23 mouse cellular contexts compared by ENCODE assay signal in the genomic region with DNA sequence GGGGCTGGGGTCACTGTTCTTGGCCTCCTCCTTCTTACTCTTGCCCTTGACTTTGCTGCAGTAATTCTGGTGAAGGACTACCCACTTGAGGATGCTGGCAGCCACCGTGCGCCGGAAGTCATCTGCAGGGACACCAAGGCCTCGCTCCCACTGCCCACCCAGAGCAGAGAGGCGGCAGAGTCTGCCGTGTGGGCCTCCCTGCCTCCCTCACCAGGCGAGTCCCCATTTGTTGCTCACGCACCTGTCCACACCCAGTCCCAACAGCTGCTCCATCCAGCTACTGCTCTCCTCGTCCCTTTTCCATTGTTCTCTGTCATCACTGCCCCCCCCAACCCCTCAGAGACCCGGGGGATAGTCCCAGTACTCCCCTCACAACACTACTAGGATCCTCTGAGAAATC. TPM values are rescaled to one million over a fixed set of nuclear protein-coding genes. Genes with fewer than 3 reads are reported as not detected.
"Had no signal": no experiment of that assay in that cellular context is flagged by ENCODE, and none has a peak within 500 bp of the region (broad histone marks: within the 10 kb centered on the region; RNA-seq: fewer than 3 reads in every experiment).

No protein-coding gene starts in this region.

- H3K27ac ChIP-seq: neural tube, embryonic 13.5 days; neural tube, embryonic 15.5 days; stomach, embryonic 15.5 days; stomach, postnatal 0 days had no signal

- H3K4me3 ChIP-seq: neural tube, embryonic 13.5 days; neural tube, embryonic 15.5 days; stomach, embryonic 15.5 days had no signal

- H3K4me1 ChIP-seq: neural tube, embryonic 13.5 days; neural tube, embryonic 15.5 days; stomach, embryonic 15.5 days had no signal

- H3K9ac ChIP-seq: neural tube, embryonic 13.5 days; neural tube, embryonic 15.5 days; stomach, embryonic 15.5 days had no signal

- H3K9me3 ChIP-seq: neural tube, embryonic 13.5 days; neural tube, embryonic 15.5 days; stomach, embryonic 15.5 days had no signal

- H3K27me3 ChIP-seq: neural tube, embryonic 13.5 days; neural tube, embryonic 15.5 days; stomach, embryonic 15.5 days had no signal

- H3K36me3 ChIP-seq: neural tube, embryonic 13.5 days; neural tube, embryonic 15.5 days; stomach, embryonic 15.5 days had no signal

- H3K4me2 ChIP-seq: neural tube, embryonic 13.5 days; neural tube, embryonic 15.5 days; stomach, embryonic 15.5 days had no signal

- DNase-seq: retina, postnatal 1 day; right cerebral cortex, adult 18-20 months; right cerebral cortex, postnatal 14 days; right cerebral cortex, postnatal 25 days; right cerebral cortex, postnatal 4 days; spleen, adult 18-20 months; thymus, adult 18-20 months; thymus, adult 2 months; thymus, postnatal 14 days; thymus, postnatal 25 days; thymus, postnatal 36 days; thymus, postnatal 4 days had no signal

RNA-seq across cellular contexts. Expression of gene Ttll8, which starts 21.6 kb away (rescaled TPM):
- polyA plus RNA-seq: neural tube, embryonic 13.5 days; small intestine, adult 2 months; spleen, adult 2 months; stomach, embryonic 14.5 days; stomach, embryonic 15.5 days; stomach, embryonic 16.5 days; stomach, postnatal 0 days; thymus, postnatal 0 days; urinary bladder, adult 2 months had no signal

RNA-seq across cellular contexts. Expression of gene Mlc1, which starts 46.1 kb away (rescaled TPM):
- polyA plus RNA-seq: stomach, embryonic 14.5 days; stomach, embryonic 16.5 days; stomach, postnatal 0 days had no signal

RNA-seq across cellular contexts. Expression of gene Mov10l1, which starts 50.0 kb away (rescaled TPM):
- polyA plus RNA-seq: neural tube, embryonic 14.5 days; neural tube, embryonic 15.5 days; small intestine, adult 2 months; spleen, adult 2 months; stomach, embryonic 14.5 days; stomach, embryonic 16.5 days; stomach, postnatal 0 days had no signal
